Mouse (Mus musculus) erythroblast, embryonic 14.5 days (primary cell): ENCODE data around the gene Actr1b. TPM values are rescaled to one million over a fixed set of nuclear protein-coding genes. Genes with fewer than 3 reads are reported as not detected.
A peak's percentile ranks its signal among the peaks of the same experiment; 100 is the strongest.

Source experiments
- H3K27me3 ChIP-seq: 2 replicates; pipeline ENCODE4 v1.6.1; 2012; ENCODE audit warnings: inconsistent platforms; ENCODE audit not compliant: control insufficient read depth
- H3K36me3 ChIP-seq: 2 replicates; pipeline ENCODE4 v1.6.1; 2012; ENCODE audit warnings: mild to moderate bottlenecking, inconsistent platforms; ENCODE audit not compliant: control insufficient read depth
- H3K4me1 ChIP-seq: 2 replicates; pipeline ENCODE4 v1.6.1; 2012; ENCODE audit warnings: inconsistent platforms; ENCODE audit not compliant: control insufficient read depth
- H3K4me3 ChIP-seq: replicated peaks from 2 replicates; pipeline ENCODE3; 2012; ENCODE audit warnings: moderate library complexity, mild to moderate bottlenecking, inconsistent platforms
- H3K9me3 ChIP-seq: 2 replicates; pipeline ENCODE4 v1.6.1; 2012; ENCODE audit warnings: low read length, inconsistent platforms, mixed read lengths; ENCODE audit not compliant: control insufficient read depth
- GATA1 ChIP-seq: IDR thresholded peaks from 2 replicates; pipeline ENCODE4 v1.6.1; 2012; ENCODE audit warnings: low read length, inconsistent platforms, mixed read lengths
- TAL1 ChIP-seq: IDR thresholded peaks from 3 replicates; pipeline ENCODE4 v1.6.1; 2012; ENCODE audit warnings: low read length, inconsistent platforms, mixed read lengths
- polyA plus RNA-seq: library from polyadenylated mRNA; stranded (reverse); fragments of >175 nt; gene quantifications from 2 replicates; pipeline ENCODE4 v1.2.3, GENCODE M21; 2012

Gene Actr1b
- polyA plus RNA-seq, 1 experiment = 2.5 TPM

GRCm38 (mm10) chr1:36744268-36744944 is 30.2 kb upstream of the Actr1b start:
- peaks cover 11% of the 10 kb centered on the region for H3K27me3 ChIP-seq
- peaks cover 2% of the 10 kb centered on the region; the same call in 1 of the 2 replicates for H3K4me1 ChIP-seq
- H3K9me3 ChIP-seq = no peaks in the 10 kb centered on the region
- H3K36me3 ChIP-seq = no peaks in the 10 kb centered on the region
- H3K4me3 ChIP-seq = no peak overlapping the region
- TF ChIP-seq TAL1 = no peak
- no peak for TF ChIP-seq GATA1

GRCm38 (mm10) chr1:36743046-36743445 is 28.8 kb upstream of the Actr1b start:
- Histone ChIP-seq H3K4me3 (no peak overlapping the region), H3K9me3 (no peaks in the 10 kb centered on the region), H3K4me1 (peaks cover 2% of the 10 kb centered on the region; the same call in 1 of the 2 replicates), H3K36me3 (no peaks in the 10 kb centered on the region), H3K27me3 (peaks cover 11% of the 10 kb centered on the region)
- TF ChIP-seq GATA1 (no peak), TAL1 (no peak)

GRCm38 (mm10) chr1:36739231-36739630 is 25.0 kb upstream of the Actr1b start:
- Histone ChIP-seq H3K4me3 (no peak overlapping the region), H3K36me3 (no peaks in the 10 kb centered on the region), H3K27me3 (peaks cover 9% of the 10 kb centered on the region), H3K4me1 (no peaks in the 10 kb centered on the region), H3K9me3 (no peaks in the 10 kb centered on the region)
- no peak for TF ChIP-seq TAL1
- no peak for TF ChIP-seq GATA1

- no peaks in the 10 kb centered on the region for H3K4me1 ChIP-seq
- 0 out of 2 replicates have a peak, but pooled peaks cover 2% of the 10 kb centered on the region for H3K27me3 ChIP-seq
- no peak for TF ChIP-seq GATA1
- no peak for TF ChIP-seq TAL1
- no peak overlapping the region for H3K4me3 ChIP-seq
- H3K9me3 ChIP-seq = no peaks in the 10 kb centered on the region
- H3K36me3 ChIP-seq = no peaks in the 10 kb centered on the region
These were observed 23.1 kb upstream of the Actr1b start for GRCm38 (mm10) chr1:36737300-36737699.

GRCm38 (mm10) chr1:36724057-36724431 is 9.8 kb upstream of the Actr1b start:
- Histone ChIP-seq H3K27me3 (no peaks in the 10 kb centered on the region; the same call in 1 of the 2 replicates), H3K4me3 (no peak overlapping the region), H3K4me1 (no peaks in the 10 kb centered on the region), H3K36me3 (no peaks in the 10 kb centered on the region), H3K9me3 (no peaks in the 10 kb centered on the region)
- TF ChIP-seq GATA1 = no peak
- TF ChIP-seq TAL1 = no peak

GRCm38 (mm10) chr1:36723146-36724056 is 9.2 kb upstream of the Actr1b start:
- no peak overlapping the region for H3K4me3 ChIP-seq
- no peaks in the 10 kb centered on the region for H3K4me1 ChIP-seq
- no peaks in the 10 kb centered on the region for H3K36me3 ChIP-seq
- H3K9me3 ChIP-seq = no peaks in the 10 kb centered on the region
- no peaks in the 10 kb centered on the region; the same call in 1 of the 2 replicates for H3K27me3 ChIP-seq
- TF ChIP-seq GATA1 = no peak
- no peak for TF ChIP-seq TAL1

- H3K27me3 ChIP-seq = no peaks in the 10 kb centered on the region; the same call in none of the 2 replicates
- H3K9me3 ChIP-seq = peaks cover 6% of the 10 kb centered on the region; the same call in 1 of the 2 replicates
- H3K4me3 ChIP-seq = no peak overlapping the region
- no peaks in the 10 kb centered on the region for H3K4me1 ChIP-seq
- TF ChIP-seq GATA1 (no peak), TAL1 (no peak)
- no peaks in the 10 kb centered on the region for H3K36me3 ChIP-seq
These were observed 4.6 kb upstream of the Actr1b start for GRCm38 (mm10) chr1:36718786-36719185.

GRCm38 (mm10) chr1:36711104-36711503 is 3.1 kb downstream of the Actr1b start:
- H3K27me3 ChIP-seq = no peaks in the 10 kb centered on the region; the same call in 1 of the 2 replicates
- no peak for TF ChIP-seq GATA1
- TF ChIP-seq TAL1 = no peak
- H3K9me3 ChIP-seq = peaks cover 12% of the 10 kb centered on the region
- peaks cover 36% of the 10 kb centered on the region for H3K4me1 ChIP-seq
- H3K4me3 ChIP-seq = no peak overlapping the region
- peaks cover 19% of the 10 kb centered on the region for H3K36me3 ChIP-seq

GRCm38 (mm10) chr1:36709854-36710280 is 4.4 kb downstream of the Actr1b start, which contains the start of gene 4933424G06Rik:
Gene 4933424G06Rik, plus strand, starts transcription at chr1:36710149.
- no peak for TF ChIP-seq TAL1
- no peak for TF ChIP-seq GATA1
- peak within 1 kb of the TSS; percentile 97 for H3K4me3 ChIP-seq
- peaks cover 32% of the 10 kb centered on the region for H3K36me3 ChIP-seq
- peaks cover 43% of the 10 kb centered on the region for H3K4me1 ChIP-seq
- H3K27me3 ChIP-seq = no peaks in the 10 kb centered on the region; the same call in 1 of the 2 replicates
- H3K9me3 ChIP-seq = peaks cover 12% of the 10 kb centered on the region
